Mouse (Mus musculus) forebrain, embryonic 10.5 days (tissue): ENCODE data around the gene Slc29a1. TPM values are rescaled to one million over a fixed set of nuclear protein-coding genes. Genes with fewer than 3 reads are reported as not detected.

ENCODE experiments used
- DNase-seq: peaks from one replicate; pipeline ENCODE4 v3.0.0-alpha.2; 2017; ENCODE audit warnings: low spot score; ENCODE audit errors: extremely low spot score
- H3K27ac ChIP-seq: fragments of 300-500 bp; sonication (generic); 2 replicates; pipeline ENCODE4 v1.5.1; 2016; ENCODE audit warnings: mild to moderate bottlenecking
- H3K27me3 ChIP-seq: fragments of 300-500 bp; sonication (generic); 2 replicates; pipeline ENCODE4 v1.6.1; 2016; ENCODE audit warnings: mild to moderate bottlenecking; ENCODE audit not compliant: poor library complexity, severe bottlenecking
- H3K36me3 ChIP-seq: fragments of 300-500 bp; sonication (generic); replicated peaks from 2 replicates; pipeline ENCODE4 v1.6.1; 2016; ENCODE audit warnings: mild to moderate bottlenecking, moderate library complexity
- H3K4me1 ChIP-seq: fragments of 300-500 bp; sonication (generic); 2 replicates; pipeline ENCODE4 v1.6.1; 2016
- H3K4me3 ChIP-seq: fragments of 300-500 bp; sonication (generic); 2 replicates; pipeline ENCODE4 v1.5.1; 2016; ENCODE audit warnings: mild to moderate bottlenecking, moderate library complexity
- H3K9me3 ChIP-seq: fragments of 300-500 bp; sonication (generic); 2 replicates; pipeline ENCODE4 v1.6.1; 2016; ENCODE audit warnings: mild to moderate bottlenecking, moderate library complexity
- WGBS: fragments of 180-500 bp; shearing (Covaris S2); methylation state at CpG from one replicate; pipeline ENCODE4 v1.1.7; 2016; 5-methylcytosine and 5-hydroxymethylcytosine counted together
- polyA plus RNA-seq: library from polyadenylated mRNA; unstranded; fragments of >200 nt; fragmentation: Nextera tagmentation; extraction: Ambion mirVana; gene quantifications from 2 replicates; pipeline ENCODE4 v1.2.1, GENCODE M21; 2016

Gene Slc29a1
- polyA plus RNA-seq, 1 experiment from 2014 or later: 76.3 TPM

DNA sequence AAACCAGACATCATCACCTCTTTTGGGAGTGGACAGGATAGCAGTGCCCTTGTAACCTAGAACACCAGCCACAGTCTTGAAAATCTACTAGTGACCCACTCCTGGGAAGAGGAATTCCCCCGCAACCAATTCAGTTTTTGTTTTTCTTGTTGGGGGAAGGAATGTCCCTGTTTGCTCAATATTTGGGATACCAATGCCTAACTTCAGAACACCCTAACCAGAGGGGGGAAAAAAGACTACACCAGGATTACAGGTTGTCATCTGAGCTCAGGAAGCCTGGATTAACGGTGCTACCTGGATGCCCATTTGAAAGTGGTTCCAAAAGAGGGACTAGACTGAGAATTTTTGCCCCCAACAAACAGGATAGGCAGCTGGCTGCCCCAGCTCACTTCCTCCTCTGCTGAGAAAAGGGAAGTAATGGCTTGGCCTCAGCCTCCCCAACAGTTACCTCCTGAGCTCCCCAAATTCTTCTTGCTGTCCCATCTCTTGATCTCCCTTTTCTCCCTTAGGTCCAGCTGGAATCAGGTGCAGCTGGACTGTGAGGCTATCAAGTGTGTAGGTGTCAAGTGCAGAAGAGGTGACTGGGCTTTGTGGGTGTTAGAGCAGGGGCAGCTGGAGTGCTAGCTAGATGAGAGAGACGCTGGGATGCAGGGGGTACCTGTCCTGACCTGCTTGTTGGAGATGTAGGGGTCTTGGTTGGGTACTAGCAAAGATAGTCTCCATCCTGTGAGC, 42.7 kb downstream of the Slc29a1 start:
- Histone ChIP-seq H3K4me3 (peak overlapping the region; percentile 62), H3K36me3 (0 out of 2 replicates have a peak, but pooled peaks cover 3% of the 10 kb centered on the region), H3K9me3 (no peaks in the 10 kb centered on the region), H3K27me3 (peaks cover 44% of the 10 kb centered on the region), H3K27ac (no peak overlapping the region), H3K4me1 (peaks cover 53% of the 10 kb centered on the region)
- 72% methylated on average over 3 of the region's 3 CpGs for WGBS
- DNase-seq: no peak

DNA sequence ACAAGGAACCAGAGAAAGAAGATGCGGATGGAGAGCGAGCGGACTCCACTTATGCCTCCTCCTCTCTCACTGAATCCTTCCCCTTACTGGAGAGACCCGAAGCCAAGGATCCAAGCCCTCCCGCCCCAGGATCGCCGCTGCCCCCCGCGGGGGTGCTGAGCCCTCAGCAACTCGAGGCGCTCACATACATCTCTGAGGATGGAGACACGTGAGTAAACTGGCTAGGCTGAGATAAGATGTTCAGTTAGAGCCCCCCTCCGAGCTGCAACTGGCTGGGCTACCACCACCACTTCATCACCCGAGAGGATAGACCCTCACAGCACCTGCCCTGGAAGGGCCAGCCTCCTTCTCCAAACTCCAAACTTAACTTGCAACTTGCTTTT, 43.3 kb downstream of the Slc29a1 start:
- Histone ChIP-seq H3K27me3 (peaks cover 49% of the 10 kb centered on the region), H3K27ac (peak overlapping the region; percentile 81), H3K4me1 (peaks cover 59% of the 10 kb centered on the region), H3K9me3 (no peaks in the 10 kb centered on the region), H3K36me3 (0 out of 2 replicates have a peak, but pooled peaks cover 3% of the 10 kb centered on the region), H3K4me3 (peak overlapping the region; percentile 62)
- WGBS: 3% methylated on average over 14 of the region's 14 CpGs
- no peak for DNase-seq

DNA sequence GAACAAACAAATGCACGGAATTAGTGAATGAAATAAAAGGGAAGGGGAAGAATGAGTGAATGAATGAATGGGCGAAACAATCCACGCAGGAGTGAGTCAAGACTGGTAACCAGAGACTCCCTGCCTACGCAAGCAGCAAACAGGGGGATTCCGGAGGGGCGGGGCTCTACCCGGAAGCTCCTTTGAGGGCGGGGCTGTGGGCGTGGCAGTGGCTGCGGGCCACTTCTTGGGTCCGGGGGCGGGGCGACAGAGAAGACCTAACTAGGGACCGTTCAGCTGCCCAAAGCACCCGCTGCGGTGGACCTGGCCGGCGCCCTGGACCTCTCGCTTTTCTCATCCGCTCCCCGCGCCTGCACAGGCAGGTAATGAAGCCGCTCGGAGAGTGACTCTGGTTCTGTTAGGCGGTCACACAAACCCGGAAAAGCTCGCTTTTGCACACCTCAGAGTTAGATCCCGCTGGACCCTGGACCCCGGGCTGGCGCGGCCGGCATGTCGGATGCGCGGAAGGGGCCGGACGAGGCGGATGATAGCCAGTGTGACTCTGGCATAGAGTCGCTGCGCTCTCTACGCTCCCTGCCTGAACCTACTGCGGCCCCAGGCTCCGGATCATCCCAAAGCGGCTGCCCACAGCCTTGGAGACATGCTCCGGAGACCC, 43.8 kb downstream of the Slc29a1 start, which contains the start of gene Nfkbie:
Gene Nfkbie (plus strand): TSS at position 252 of the 655 bp plus-strand sequence.
- peak within 1 kb of the TSS; percentile 81 for H3K27ac ChIP-seq
- 0 out of 2 replicates have a peak, but pooled peaks cover 3% of the 10 kb centered on the region for H3K36me3 ChIP-seq
- peak within 1 kb of the TSS; percentile 62 for H3K4me3 ChIP-seq
- peak; percentile 98 for DNase-seq
- H3K4me1 ChIP-seq: peaks cover 63% of the 10 kb centered on the region
- under 1% methylated on average over 45 of the region's 45 CpGs for WGBS
- no peaks in the 10 kb centered on the region for H3K9me3 ChIP-seq
- H3K27me3 ChIP-seq: peaks cover 54% of the 10 kb centered on the region

DNA sequence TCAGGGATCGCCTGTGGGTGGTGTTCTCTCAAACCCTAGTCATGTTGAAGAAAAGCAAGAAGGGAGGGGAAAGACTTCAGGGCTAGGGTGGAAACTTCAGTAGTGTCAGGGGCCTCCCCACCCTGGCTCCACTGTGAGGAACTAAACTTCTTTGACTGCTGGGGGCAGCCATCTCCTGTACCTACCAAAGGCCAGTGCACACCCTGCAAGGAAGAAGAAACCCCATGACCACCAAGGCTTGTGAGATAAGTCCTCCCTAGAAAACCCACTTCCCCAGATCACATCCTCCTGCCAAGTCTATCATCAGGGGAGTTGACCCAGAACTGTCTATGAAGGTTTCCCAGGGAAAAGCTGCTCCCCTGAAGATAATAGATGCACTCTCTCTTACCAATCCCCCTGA, 45.0 kb downstream of the Slc29a1 start:
- H3K36me3 ChIP-seq: 0 out of 2 replicates have a peak, but pooled peaks cover 3% of the 10 kb centered on the region
- WGBS: 22% methylated on average over 1 of the region's 1 CpGs
- no peaks in the 10 kb centered on the region for H3K9me3 ChIP-seq
- H3K27ac ChIP-seq: no peak overlapping the region
- 0 out of 2 replicates have a peak overlapping the region, but pooled peaks have one; percentile 62 for H3K4me3 ChIP-seq
- peaks cover 61% of the 10 kb centered on the region for H3K27me3 ChIP-seq
- DNase-seq: no peak
- peaks cover 74% of the 10 kb centered on the region for H3K4me1 ChIP-seq

DNA sequence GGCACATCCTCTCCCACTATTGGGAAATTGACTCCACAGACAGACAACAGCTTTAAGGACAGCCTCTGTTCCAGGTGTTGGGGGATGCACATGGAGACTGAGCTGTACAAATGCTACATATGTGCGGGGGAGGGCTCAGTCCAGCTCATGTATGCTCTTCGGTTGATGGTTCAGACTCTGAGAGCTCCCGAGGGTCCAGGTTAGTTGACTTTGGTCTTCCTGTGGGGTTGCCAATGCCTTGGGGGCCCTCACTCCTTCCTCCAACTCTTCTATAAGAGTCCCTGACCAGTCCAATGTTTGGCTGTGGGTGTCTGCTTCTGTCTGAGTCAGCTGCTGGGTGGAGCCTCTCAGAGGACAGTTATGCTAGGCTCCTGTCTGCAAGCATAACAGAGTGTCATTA, 46.3 kb downstream of the Slc29a1 start:
- Histone ChIP-seq H3K27ac (no peak overlapping the region), H3K4me3 (no peak overlapping the region), H3K9me3 (no peaks in the 10 kb centered on the region), H3K27me3 (peaks cover 65% of the 10 kb centered on the region), H3K36me3 (no peaks in the 10 kb centered on the region), H3K4me1 (peaks cover 75% of the 10 kb centered on the region)
- WGBS: 80% methylated on average over 3 of the region's 3 CpGs
- no peak for DNase-seq

DNA sequence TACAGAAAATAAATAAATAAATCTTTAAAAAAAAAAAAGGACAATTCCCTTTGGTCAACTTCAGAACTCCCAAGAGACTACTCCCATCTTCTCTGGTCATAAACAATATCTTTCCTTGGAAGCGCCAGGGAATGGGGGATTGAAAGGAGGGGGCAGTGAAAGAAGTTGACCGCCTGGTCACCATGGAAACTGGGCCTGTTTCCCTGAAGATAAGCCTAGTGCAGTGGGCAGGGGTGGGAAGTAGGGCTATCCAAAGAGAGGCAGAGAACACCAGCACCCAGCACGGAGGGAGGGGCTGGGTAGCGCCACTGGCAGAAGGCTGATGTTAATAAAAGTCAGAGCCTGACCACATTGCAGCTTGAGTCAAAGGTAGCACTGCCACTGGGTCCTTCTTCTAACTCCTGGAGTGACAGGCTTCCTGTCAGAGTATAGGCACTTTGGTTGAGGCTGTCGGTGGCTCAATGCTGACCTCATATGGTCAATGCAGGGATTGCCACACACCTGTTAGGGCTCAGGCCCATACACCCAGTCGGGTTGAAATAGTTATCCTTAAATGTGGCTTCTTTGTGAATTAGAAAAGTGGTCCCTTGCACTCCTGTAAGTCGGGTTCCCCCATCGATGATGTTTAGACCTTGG, 47.5 kb downstream of the Slc29a1 start:
- Histone ChIP-seq H3K27me3 (peaks cover 65% of the 10 kb centered on the region), H3K27ac (no peak overlapping the region), H3K36me3 (peaks cover 1% of the 10 kb centered on the region; the same call in 1 of the 2 replicates), H3K9me3 (no peaks in the 10 kb centered on the region), H3K4me3 (peak overlapping the region; percentile 26), H3K4me1 (peaks cover 66% of the 10 kb centered on the region)
- DNase-seq: peak; percentile 77
- 6% methylated on average over 8 of the region's 8 CpGs for WGBS

DNA sequence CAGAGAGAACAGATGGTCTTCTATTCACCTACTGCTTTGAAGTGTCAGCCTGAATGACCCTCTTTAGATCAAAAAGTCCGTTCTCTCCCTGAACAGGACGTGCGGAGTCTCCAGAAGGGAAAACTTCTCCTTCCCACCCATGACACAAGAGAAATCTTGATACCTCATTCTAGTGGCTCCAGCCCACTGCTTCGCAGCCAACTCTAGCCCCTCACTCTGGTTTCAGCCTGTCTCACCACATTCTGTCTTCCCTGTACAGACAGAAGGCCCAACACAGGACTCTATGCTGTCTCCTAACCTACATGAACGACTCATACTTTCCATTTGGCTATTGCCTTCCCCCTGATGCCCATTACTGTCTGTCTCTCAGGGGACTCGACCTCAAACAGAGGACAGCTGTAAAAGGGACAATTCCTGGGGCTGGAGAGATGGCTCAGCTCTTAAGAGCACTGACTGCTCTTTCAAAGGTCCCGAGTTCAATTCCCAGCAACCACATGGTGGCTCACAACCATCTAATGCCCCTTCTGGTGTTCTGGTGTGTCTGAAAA, 48.1 kb downstream of the Slc29a1 start:
- Histone ChIP-seq H3K4me1 (peaks cover 61% of the 10 kb centered on the region), H3K27ac (no peak overlapping the region), H3K9me3 (no peaks in the 10 kb centered on the region), H3K4me3 (no peak overlapping the region), H3K36me3 (peaks cover 7% of the 10 kb centered on the region), H3K27me3 (peaks cover 65% of the 10 kb centered on the region)
- WGBS: 59% methylated on average over 7 of the region's 7 CpGs
- DNase-seq: no peak

DNA sequence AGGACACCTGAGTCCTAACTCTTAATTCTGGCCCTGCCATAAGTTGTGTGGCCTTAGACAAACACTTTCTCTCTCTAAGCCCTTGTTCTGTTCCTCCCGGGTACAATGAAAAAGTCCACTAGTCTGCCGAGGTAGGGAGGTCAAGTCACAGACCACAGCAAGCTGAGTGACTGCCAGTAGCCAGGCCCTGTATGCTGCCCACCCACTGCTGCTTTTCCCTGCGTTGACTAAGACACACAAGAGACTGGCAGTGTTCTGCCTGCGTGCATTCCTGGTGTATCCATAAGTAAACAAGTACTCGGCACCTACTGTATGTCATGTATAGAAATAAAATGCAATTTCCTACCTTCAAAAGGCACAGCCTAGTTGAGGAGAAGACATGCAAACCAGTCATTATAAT, 49.2 kb downstream of the Slc29a1 start:
- Histone ChIP-seq H3K27ac (peak overlapping the region; percentile 98), H3K9me3 (no peaks in the 10 kb centered on the region), H3K4me3 (peak overlapping the region; percentile 96), H3K27me3 (peaks cover 70% of the 10 kb centered on the region), H3K36me3 (peaks cover 14% of the 10 kb centered on the region), H3K4me1 (peaks cover 59% of the 10 kb centered on the region)
- DNase-seq: no peak
- WGBS: 36% methylated on average over 5 of the region's 5 CpGs

DNA sequence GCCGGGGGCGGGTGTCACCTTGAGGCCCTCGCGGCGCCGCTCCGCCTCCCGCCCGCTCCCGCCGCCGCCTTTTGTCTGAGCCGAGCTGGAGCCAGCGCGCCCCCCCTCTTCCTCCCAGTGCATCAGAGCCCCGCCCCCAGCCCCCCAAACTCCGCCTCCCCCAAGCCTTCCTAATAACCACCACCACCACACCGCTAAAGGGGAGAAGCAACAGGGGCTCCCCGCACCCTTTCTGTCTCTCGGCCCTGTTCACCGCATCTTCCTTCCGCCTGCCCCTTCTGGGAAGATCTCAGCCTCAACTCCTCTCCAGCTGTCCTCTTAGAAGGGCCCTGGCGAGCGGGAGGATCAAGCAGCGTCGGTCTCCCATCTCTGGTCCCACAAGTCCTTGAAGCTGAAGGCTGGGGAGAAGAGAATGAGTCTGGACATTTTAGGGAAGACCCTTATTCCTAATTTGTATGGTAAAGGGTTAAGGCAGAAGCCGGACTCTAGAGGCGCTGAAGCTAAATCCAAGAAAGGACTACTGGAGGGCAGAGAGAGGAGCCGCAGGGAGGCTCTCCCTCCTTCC, 49.7 kb downstream of the Slc29a1 start, which contains the start of gene Tmem151b:
Gene Tmem151b (minus strand): TSS at position 61 of the 565 bp plus-strand sequence.
- peak within 1 kb of the TSS; percentile 96 for H3K4me3 ChIP-seq
- no peaks in the 10 kb centered on the region; the same call in 1 of the 2 replicates for H3K9me3 ChIP-seq
- H3K27ac ChIP-seq: peak within 1 kb of the TSS; percentile 98
- peak; percentile 73 for DNase-seq
- peaks cover 19% of the 10 kb centered on the region for H3K36me3 ChIP-seq
- H3K4me1 ChIP-seq: peaks cover 59% of the 10 kb centered on the region
- H3K27me3 ChIP-seq: peaks cover 75% of the 10 kb centered on the region
- 2% methylated on average over 17 of the region's 29 CpGs for WGBS

DNA sequence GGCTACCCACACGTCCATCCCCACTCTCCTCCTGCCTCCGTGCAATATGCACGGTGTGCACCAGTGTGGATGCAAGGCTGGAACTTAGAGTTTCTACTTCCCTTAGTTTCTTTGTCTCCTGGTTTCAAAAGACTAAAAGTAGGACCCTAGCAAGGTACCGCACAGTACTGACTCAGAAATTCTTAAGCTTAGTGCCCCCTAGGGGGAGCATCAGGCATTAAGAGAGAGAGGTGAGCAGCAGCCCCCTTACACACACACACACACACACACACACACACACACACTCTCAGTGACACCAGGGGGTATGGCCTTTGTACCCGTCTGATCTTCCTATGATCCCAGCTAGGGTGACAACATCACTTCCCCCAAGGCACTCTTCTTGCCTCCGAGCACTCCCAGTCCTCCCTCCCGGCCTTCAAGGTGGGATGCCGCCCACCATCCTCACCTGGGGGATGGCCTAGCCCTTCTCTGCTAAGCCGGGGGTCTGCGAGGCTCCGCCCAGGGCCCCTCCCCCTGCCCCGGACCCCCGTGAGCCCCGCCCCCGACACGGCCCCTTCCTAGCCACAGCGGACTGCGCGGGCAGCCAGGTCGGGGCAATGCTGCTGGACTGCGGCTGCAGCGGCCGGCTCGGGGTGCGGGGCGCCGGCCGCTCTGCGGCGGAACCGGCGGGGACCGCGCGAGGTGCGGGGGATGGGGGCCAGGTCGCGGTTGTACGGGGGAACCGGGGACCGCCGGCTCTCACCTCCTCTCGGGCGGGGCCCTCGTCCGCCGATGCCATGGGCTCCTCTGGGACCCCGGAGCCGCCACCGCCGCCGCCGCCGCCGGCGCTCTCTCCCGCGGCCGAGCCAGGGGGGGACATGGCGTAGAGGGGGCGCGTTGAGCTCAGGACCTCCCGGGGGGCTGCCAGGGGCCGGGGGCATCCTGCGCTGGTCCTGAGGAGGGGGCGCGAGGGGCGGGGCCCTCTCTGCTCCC, 50.6 kb downstream of the Slc29a1 start:
- Histone ChIP-seq H3K36me3 (peaks cover 21% of the 10 kb centered on the region), H3K9me3 (no peaks in the 10 kb centered on the region; the same call in 1 of the 2 replicates), H3K4me1 (peaks cover 66% of the 10 kb centered on the region), H3K27ac (peak overlapping the region; percentile 98), H3K27me3 (peaks cover 75% of the 10 kb centered on the region), H3K4me3 (peak overlapping the region; percentile 96)
- 2% methylated on average over 57 of the region's 68 CpGs for WGBS
- DNase-seq: peak; percentile 69

DNA sequence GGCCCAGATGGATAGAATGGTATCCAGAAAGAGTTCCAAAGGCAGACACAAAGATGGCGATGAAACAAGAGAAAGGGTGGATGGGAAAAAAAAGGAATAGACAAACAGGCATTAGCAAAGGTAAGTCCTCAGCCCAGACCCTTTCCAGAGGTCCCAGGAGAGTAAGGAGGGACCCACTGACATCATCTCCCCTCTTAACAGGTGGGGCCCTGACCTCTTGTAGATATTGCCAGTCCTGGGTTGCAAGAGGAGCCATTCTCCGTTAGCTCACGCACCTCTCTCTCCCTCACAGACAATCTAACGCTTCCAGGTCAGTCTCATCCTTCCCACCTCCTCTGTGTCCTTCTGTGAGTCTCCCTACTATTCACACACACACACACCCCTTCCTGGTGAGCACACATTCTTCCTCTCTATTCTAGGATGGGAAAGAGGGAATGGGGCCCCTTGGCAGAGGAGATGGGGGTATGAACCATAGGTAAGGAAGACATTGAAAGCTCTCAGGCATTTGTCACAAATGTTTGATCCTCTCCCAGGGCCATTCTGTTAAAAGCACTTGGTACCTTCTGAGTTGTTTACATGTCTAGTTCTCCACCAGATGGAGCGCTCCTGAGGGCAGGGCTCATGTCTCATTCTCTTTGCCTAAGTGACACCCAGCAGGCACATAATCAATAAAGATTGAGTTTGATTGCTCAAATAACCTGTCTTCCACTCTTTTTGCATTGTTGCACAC, 51.8 kb downstream of the Slc29a1 start:
- H3K4me3 ChIP-seq: no peak overlapping the region

More for the DNA sequence above, 51.8 kb downstream of the Slc29a1 start:
- H3K4me1 ChIP-seq: peaks cover 76% of the 10 kb centered on the region
- DNase-seq: no peak
- no peaks in the 10 kb centered on the region; the same call in 1 of the 2 replicates for H3K9me3 ChIP-seq
- peaks cover 21% of the 10 kb centered on the region for H3K36me3 ChIP-seq
- peaks cover 83% of the 10 kb centered on the region for H3K27me3 ChIP-seq
- no peak overlapping the region for H3K27ac ChIP-seq
- 81% methylated on average over 5 of the region's 5 CpGs for WGBS
